Mouse (Mus musculus): ENCODE measurements around the gene Fam92b.

The Fam92b gene

GRCm38 (mm10) chr8:120152636-120153035 is 24.6 kb downstream of the Fam92b start:
- DNase-seq (ENCODE audit: low spot score in 2 of 2), result no peak

GRCm38 (mm10) chr8:120151151-120151550 is 26.1 kb downstream of the Fam92b start:
- no peak for DNase-seq (ENCODE audit: low spot score in 2 of 2)

DNA sequence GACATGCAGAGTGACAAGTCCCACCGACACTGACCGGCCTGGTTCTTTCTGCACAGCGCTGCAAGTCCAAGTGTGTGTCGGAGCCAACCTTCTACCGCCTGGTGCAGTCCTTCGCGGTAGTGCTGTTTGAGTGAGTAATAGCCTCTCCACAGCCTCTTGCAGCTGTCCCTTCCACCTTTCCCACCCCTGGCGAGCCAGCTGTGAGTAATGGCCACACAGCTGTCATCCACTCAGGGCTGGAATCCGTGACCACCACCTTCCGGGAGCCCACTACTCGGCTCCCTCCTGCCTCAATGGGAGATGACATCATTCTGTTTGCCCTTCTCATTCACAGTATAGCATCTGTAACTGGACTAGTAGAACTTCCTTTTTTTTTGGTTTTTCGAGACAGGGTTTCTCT is 27.2 kb downstream of the Fam92b start:
- no peak for DNase-seq (ENCODE audit: low spot score in 2 of 2)

DNA sequence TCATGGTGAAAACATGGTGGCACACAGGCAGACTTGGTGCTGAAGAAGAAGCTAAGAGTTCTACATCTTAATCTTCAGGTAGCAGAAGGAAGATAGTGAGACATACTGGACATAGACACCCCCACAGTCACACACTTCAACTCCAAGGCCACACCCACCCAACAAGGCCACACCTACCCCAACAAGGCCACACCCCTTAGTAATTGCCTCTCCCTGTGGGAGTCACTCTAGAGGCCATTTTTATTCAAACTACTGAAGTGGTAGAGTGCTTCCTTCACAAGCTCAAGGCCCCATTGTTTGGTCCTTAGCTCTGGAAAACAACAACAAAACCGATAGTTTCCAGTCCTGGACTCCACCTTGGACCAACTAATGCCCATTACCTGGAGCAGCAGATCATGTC is 31.2 kb downstream of the Fam92b start:
- DNase-seq (ENCODE audit: low spot score in 2 of 2), result no peak

- peak; percentile 46 to 59 for DNase-seq (ENCODE audit: low spot score in 2 of 2)
These were observed 32.5 kb downstream of the Fam92b start for GRCm38 (mm10) chr8:120144652-120145301.

DNA sequence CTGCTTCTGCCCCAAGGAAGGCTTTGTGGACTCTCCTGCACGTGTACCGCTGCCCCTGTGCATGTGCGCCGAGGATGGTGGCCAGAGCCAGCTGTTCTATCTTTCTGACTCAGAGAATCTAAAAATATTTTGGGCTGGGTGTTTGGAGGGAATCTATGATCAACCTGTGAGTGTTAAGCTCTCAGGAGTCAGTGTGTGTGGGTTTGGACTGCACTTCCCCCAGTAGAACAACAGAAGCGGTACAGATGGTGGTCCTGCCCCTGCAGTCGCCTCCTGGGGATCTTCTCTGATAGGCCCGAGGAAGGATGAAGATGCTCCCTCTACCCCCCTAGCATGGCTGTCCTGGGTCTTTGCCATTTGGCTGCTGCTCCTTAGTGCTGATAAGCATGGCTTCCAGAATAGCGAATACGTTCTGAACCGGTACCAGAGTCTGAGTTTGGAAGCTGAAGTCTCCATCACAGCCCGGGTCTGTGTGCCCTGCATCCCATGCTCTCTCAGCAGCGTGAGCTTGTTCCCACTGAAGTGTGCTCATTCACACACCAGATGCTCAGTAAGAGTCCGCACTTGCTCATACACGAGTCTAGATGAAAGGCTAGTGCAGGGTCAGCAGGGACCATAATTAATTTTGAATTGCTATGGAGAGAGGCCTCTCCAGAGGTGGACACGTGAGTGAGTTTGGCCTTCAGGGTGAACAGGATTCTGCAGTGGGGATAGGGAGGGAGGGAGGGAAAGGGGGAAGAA is 33.2 kb downstream of the Fam92b start:
- peak; percentile 47 to 58 for DNase-seq (ENCODE audit: low spot score in 2 of 2)

DNA sequence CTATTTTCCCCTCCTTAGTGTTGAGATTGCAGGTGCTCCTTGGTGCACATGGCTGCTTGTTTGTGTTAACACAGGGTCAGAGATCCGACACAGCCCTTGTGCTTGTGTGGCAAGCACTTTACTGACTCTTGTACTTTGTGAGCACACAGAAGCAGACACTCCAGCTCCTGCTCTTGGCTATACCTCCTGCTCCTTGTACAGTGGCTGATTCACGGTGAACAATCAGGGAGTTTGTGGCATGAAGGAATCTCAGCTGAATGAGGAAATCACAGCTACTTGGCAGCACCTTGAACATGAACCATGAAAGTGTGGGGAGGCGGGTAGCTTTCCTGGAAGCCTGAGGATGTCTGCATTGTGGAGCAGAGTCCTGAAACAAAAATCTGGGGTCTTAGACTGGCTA is 36.5 kb downstream of the Fam92b start:
- DNase-seq (ENCODE audit: low spot score in 2 of 2), result no peak

DNA sequence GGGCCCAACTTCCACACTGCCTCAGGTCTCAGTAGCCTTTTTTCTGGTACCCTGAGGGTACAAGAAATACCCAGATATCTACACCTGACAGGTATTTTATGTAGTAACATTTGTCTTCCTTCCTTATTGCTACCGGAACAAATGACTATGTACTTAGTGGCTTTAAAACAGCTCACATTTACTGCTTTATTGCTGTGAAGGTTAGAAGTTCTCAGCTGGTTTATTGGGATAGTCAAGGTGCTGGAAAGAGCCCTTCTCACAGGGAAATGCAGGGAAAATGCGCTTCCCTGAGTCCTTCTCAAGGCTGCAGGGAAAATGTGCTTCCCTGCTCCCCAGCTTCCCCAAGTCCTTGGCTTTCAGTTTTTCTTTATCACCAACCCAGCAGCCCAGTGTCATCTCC is 38.3 kb downstream of the Fam92b start:
- DNase-seq (ENCODE audit: low spot score in 2 of 2), result no peak

DNA sequence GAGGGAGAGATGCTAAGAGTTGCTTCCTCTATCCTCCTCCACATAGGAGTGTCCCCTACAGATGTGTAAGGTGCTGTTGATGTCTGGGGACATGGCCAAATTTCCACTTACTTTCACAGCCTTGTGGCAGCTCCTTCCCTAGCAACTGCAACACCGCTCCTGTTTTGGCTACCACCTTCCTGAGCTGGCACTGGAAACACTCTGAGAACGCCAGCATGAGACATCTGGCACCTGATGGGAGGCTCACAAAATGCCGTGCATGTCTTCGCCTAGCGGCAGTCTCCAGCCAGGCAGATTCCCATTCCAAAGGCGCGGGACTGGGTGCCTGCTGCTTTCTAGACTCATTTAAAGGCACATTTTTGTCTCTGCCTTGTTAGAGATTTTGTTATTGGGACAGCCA is 40.6 kb downstream of the Fam92b start:
- DNase-seq (ENCODE audit: low spot score in 2 of 2), result peak; percentile 83 to 87

GRCm38 (mm10) chr8:120135687-120136086 is 41.6 kb downstream of the Fam92b start:
- DNase-seq (ENCODE audit: low spot score in 2 of 2), result no peak

- DNase-seq (ENCODE audit: low spot score in 2 of 2), result no peak
These were observed 44.1 kb downstream of the Fam92b start for GRCm38 (mm10) chr8:120133169-120133568.

GRCm38 (mm10) chr8:120131158-120131557 is 46.1 kb downstream of the Fam92b start:
- DNase-seq (ENCODE audit: low spot score in 2 of 2), result no peak

GRCm38 (mm10) chr8:120129547-120129946 is 47.7 kb downstream of the Fam92b start:
- DNase-seq (ENCODE audit: low spot score in 2 of 2), result no peak

GRCm38 (mm10) chr8:120126357-120127161 is 50.7 kb downstream of the Fam92b start:
- DNase-seq (ENCODE audit: low spot score in 2 of 2), result no peak

DNA sequence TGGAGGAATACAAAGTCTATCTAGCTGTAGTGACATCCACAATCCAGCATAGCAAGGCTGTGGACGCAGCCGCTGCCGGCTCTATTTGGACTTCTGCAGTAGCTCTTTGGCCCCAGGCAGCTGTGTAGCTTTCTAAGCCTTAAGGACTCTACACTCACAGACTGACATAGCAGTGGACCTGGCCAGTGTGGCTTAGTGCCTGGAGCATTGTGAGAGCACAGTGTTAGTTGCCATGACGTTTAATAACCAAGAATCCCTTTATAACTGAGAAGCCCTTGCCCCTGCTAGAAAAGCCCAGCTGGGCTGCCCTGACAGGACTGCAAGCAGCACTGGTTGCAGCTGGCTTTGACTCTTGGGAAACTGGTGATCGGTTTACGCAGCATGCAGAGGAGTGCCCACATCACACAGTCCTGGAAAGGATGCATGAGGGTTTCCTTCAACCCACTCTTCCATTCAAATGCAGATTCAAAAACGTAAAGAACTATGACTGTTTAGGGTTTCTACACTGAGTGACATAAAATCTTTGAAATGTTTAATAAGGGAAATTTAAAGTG is 52.4 kb downstream of the Fam92b start:
- DNase-seq (ENCODE audit: low spot score in 2 of 2), result no peak

DNA sequence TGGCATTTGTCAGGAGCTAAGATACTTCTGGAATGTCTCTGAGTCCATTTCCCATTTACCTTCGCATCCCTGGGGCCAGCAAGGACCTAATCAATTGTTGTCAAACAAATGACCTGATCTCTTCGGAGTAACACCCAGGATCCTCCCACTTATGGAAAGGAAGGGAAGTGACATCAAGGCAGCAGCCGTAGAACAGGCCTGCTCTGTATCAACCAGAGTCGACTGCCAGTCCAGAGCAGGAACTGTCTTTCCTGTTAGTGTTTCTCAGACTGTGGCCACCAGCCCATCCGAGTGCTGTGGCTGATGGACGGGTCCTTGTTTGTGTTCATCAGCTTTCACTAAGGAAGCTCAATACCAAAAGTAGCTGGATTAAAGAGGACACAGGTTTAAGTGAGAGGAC is 53.0 kb downstream of the Fam92b start:
- DNase-seq (ENCODE audit: low spot score in 2 of 2), result no peak

- DNase-seq (ENCODE audit: low spot score in 2 of 2), result peak in 1 of 2 experiments; percentile 28
These were observed 56.3 kb downstream of the Fam92b start for GRCm38 (mm10) chr8:120120951-120121350.

- DNase-seq (ENCODE audit: low spot score in 2 of 2), result no peak
These were observed 57.3 kb downstream of the Fam92b start for GRCm38 (mm10) chr8:120119931-120120330.

GRCm38 (mm10) chr8:120119429-120119828 is 57.8 kb downstream of the Fam92b start:
- no peak for DNase-seq (ENCODE audit: low spot score in 2 of 2)

- DNase-seq (ENCODE audit: low spot score in 2 of 2), result peak in 1 of 2 experiments; percentile 35
These were observed 58.4 kb downstream of the Fam92b start for GRCm38 (mm10) chr8:120118847-120119246.

DNA sequence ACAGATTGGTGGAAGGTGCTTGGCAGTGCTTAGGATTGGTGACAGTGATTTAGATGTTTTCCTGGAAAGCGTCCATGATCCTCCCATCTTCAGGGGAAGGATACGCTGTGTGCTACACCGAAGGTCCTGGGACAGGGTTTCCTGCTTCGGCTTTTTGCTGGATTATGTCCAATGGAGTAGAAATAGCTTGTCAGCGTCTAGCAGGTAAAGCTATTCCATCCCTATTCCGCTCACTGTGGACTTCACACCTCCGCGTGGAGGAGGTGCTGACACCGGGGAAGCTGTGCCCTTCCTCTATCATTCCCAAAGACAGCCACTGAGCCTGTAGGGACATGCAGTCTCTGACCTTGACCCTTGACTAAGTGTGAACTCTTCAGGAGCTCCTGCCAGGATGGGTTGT is 59.1 kb downstream of the Fam92b start:
- DNase-seq (ENCODE audit: low spot score in 2 of 2), result no peak

- DNase-seq (ENCODE audit: low spot score in 2 of 2), result no peak
These were observed 60.7 kb downstream of the Fam92b start for GRCm38 (mm10) chr8:120116600-120116999.

Measured in right cerebral cortex, postnatal 36 days (tissue).